Mouse (Mus musculus): ENCODE measurements around the gene Tmc3. TPM values are rescaled to one million over a fixed set of nuclear protein-coding genes. Genes with fewer than 3 reads are reported as not detected.

The Tmc3 gene
- total RNA-seq, 1 experiment: 0.80 TPM

DNA sequence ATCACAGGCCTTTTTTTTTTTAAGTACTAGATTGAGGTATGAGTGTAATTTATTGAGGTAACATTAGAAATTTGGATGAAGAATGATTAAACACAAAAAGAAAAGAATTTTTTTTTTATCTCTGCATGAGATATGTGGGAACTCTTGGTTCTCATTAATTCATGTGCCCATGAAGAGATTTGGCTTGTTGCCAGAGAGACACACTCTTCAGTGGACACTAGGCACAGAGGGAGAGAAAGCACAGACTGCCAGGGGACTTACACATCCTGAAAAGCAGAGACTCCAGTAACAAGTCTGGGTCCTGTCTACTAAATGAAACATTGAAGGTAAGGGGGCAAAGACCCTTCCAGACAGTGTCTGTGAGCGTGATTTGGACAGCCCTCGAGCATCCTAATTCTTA, 51.0 kb downstream of the Tmc3 start:
- no peak overlapping the region for H3K4me3 ChIP-seq (ENCODE audit: insufficient read depth in 1 of 2, low read depth in 1 of 2, low read length in 2 of 2, poor library complexity in 1 of 2, severe bottlenecking in 1 of 2)
- peaks cover 14% of the 10 kb centered on the region for H3K36me3 ChIP-seq (ENCODE audit: control insufficient read depth, insufficient read depth, low read length, poor library complexity, severe bottlenecking)
- no peak for TF ChIP-seq ZNF384 (IDR thresholded peaks at IDR 0.05; ENCODE audit: low read depth, low read length)
- H3K9me3 ChIP-seq (ENCODE audit: control insufficient read depth, insufficient read depth, low read depth, low read length): no peaks in the 10 kb centered on the region
- peaks cover 0 to 2% of the 10 kb centered on the region in 2 experiments; a peak in 2 of 4 replicates for H3K4me1 ChIP-seq (ENCODE audit: control insufficient read depth in 2 of 2, insufficient read depth in 2 of 2, low read length in 2 of 2, poor library complexity in 1 of 2)
- in situ Hi-C loops (cut with MboI; ENCODE audit: low sequenced_read_pairs in 2 of 2, unreplicated experiment in 2 of 2): no loop called here
- H3K27ac ChIP-seq (ENCODE audit: insufficient read depth, low read depth, low read length, poor library complexity, severe bottlenecking): no peak overlapping the region
- no peak overlapping the region for H3K9ac ChIP-seq (ENCODE audit: insufficient read depth, low read depth, low read length, poor library complexity, severe bottlenecking)
- no peak for DNase-seq (ENCODE audit: low read depth, low spot score)

DNA sequence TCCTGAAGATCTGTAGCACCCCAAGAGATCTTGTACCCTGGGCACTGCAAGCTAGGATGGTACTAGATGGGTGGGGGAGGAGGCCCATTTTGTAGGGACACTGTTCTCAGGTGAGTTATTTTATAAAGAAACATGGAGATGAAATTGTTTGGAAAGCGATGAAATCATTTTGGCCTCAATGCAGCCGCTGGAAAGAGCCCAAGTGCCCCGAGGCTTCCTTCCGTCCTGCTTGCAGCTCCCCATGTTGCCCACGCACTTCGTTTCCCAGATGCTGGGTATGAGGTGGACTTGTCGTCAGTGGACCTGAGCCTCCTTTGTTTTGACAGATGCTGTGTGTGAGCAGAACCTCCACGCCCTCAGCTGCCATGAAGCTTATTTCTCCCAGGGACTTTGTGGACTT, 51.7 kb downstream of the Tmc3 start:
- DNase-seq (ENCODE audit: low read depth, low spot score): no peak
- no peak overlapping the region for H3K4me3 ChIP-seq (ENCODE audit: insufficient read depth in 1 of 2, low read depth in 1 of 2, low read length in 2 of 2, poor library complexity in 1 of 2, severe bottlenecking in 1 of 2)
- H3K27ac ChIP-seq (ENCODE audit: insufficient read depth, low read depth, low read length, poor library complexity, severe bottlenecking): no peak overlapping the region
- in situ Hi-C loops (cut with MboI; ENCODE audit: low sequenced_read_pairs in 2 of 2, unreplicated experiment in 2 of 2): no loop called here
- H3K9me3 ChIP-seq (ENCODE audit: control insufficient read depth, insufficient read depth, low read depth, low read length): no peaks in the 10 kb centered on the region
- peaks cover 17% of the 10 kb centered on the region for H3K36me3 ChIP-seq (ENCODE audit: control insufficient read depth, insufficient read depth, low read length, poor library complexity, severe bottlenecking)
- peaks cover 0 to 2% of the 10 kb centered on the region in 2 experiments; a peak in 2 of 4 replicates for H3K4me1 ChIP-seq (ENCODE audit: control insufficient read depth in 2 of 2, insufficient read depth in 2 of 2, low read length in 2 of 2, poor library complexity in 1 of 2)
- TF ChIP-seq ZNF384 (IDR thresholded peaks at IDR 0.05; ENCODE audit: low read depth, low read length): no peak
- TF ChIP-seq HCFC1 (IDR thresholded peaks at IDR 0.05; ENCODE audit: borderline replicate concordance, insufficient read depth, low read length): no peak
- no peak for TF ChIP-seq ZC3H11A (IDR thresholded peaks at IDR 0.05; ENCODE audit: borderline replicate concordance, low read depth, low read length)
- TF ChIP-seq CHD2 (IDR thresholded peaks at IDR 0.05; ENCODE audit: low read depth, low read length): no peak
- no peak for TF ChIP-seq MAFK (IDR thresholded peaks at IDR 0.05; ENCODE audit: insufficient read depth, low read depth, low read length)
- no peak overlapping the region for H3K9ac ChIP-seq (ENCODE audit: insufficient read depth, low read depth, low read length, poor library complexity, severe bottlenecking)

DNA sequence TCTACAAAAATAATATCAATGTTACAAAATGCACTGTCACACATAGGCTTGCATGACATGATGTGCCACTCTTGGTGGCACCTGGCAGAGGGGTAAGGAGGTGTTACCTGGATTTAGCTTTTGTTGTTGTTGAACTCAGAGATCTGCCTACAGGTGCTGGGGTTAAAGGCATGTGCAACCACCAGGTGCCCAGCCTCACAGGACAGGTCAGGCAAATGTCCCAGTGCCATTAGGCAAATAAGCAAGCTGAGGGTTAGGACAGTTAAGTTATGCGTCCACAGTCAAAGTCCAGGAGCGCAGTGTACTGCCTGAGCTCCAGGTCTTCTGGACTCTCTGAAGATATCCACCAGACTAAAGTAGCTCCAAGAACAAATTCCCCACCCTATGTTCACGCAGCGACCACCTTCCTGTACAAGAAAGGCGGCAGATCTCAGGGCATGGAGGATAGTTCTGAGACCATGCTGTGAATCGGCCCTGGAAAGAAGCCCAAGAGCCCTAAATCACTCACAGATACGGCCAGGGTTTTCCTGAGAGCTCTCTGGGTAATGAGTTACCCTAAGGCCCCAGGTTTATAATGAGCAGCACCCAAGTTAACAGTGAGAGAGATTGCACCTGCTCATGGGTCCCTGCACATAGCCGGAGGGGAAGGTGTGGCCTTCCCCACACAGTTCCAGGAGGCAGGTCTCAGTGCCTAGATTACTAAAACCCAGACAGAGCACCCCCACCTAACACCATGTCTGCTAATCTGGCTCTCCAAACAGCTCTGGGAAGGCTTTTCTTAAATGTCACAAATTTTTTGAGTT, 53.3 kb downstream of the Tmc3 start:
- no peak for DNase-seq (ENCODE audit: low read depth, low spot score)
- Histone ChIP-seq H3K9me3 (ENCODE audit: control insufficient read depth, insufficient read depth, low read depth, low read length) (no peaks in the 10 kb centered on the region), H3K36me3 (ENCODE audit: control insufficient read depth, insufficient read depth, low read length, poor library complexity, severe bottlenecking) (peaks cover 17% of the 10 kb centered on the region), H3K4me3 (ENCODE audit: insufficient read depth in 1 of 2, low read depth in 1 of 2, low read length in 2 of 2, poor library complexity in 1 of 2, severe bottlenecking in 1 of 2) (no peak overlapping the region), H3K9ac (ENCODE audit: insufficient read depth, low read depth, low read length, poor library complexity, severe bottlenecking) (no peak overlapping the region), H3K27ac (ENCODE audit: insufficient read depth, low read depth, low read length, poor library complexity, severe bottlenecking) (no peak overlapping the region), H3K4me1 (ENCODE audit: control insufficient read depth in 2 of 2, insufficient read depth in 2 of 2, low read length in 2 of 2, poor library complexity in 1 of 2) (no peaks in the 10 kb centered on the region; a peak in 1 of 4 replicates)
- in situ Hi-C loops (cut with MboI; ENCODE audit: low sequenced_read_pairs in 2 of 2, unreplicated experiment in 2 of 2): no loop called here
- no peak for TF ChIP-seq HCFC1 (IDR thresholded peaks at IDR 0.05; ENCODE audit: borderline replicate concordance, insufficient read depth, low read length)
- no peak for TF ChIP-seq ZC3H11A (IDR thresholded peaks at IDR 0.05; ENCODE audit: borderline replicate concordance, low read depth, low read length)
- no peak for TF ChIP-seq CHD2 (IDR thresholded peaks at IDR 0.05; ENCODE audit: low read depth, low read length)
- TF ChIP-seq MAFK (IDR thresholded peaks at IDR 0.05; ENCODE audit: insufficient read depth, low read depth, low read length): no peak
- no peak for TF ChIP-seq ZNF384 (IDR thresholded peaks at IDR 0.05; ENCODE audit: low read depth, low read length)

- Histone ChIP-seq H3K4me1 (ENCODE audit: control insufficient read depth in 2 of 2, insufficient read depth in 2 of 2, low read length in 2 of 2, poor library complexity in 1 of 2) (no peaks in the 10 kb centered on the region), H3K36me3 (ENCODE audit: control insufficient read depth, insufficient read depth, low read length, poor library complexity, severe bottlenecking) (peaks cover 17% of the 10 kb centered on the region), H3K4me3 (ENCODE audit: insufficient read depth in 1 of 2, low read depth in 1 of 2, low read length in 2 of 2, poor library complexity in 1 of 2, severe bottlenecking in 1 of 2) (no peak overlapping the region), H3K27ac (ENCODE audit: insufficient read depth, low read depth, low read length, poor library complexity, severe bottlenecking) (no peak overlapping the region), H3K9me3 (ENCODE audit: control insufficient read depth, insufficient read depth, low read depth, low read length) (no peaks in the 10 kb centered on the region), H3K9ac (ENCODE audit: insufficient read depth, low read depth, low read length, poor library complexity, severe bottlenecking) (no peak overlapping the region)
- in situ Hi-C loops (cut with MboI; ENCODE audit: low sequenced_read_pairs in 2 of 2, unreplicated experiment in 2 of 2): no loop called here
- TF ChIP-seq HCFC1 (IDR thresholded peaks at IDR 0.05; ENCODE audit: borderline replicate concordance, insufficient read depth, low read length): no peak
- no peak for TF ChIP-seq CHD2 (IDR thresholded peaks at IDR 0.05; ENCODE audit: low read depth, low read length)
- no peak for TF ChIP-seq ZC3H11A (IDR thresholded peaks at IDR 0.05; ENCODE audit: borderline replicate concordance, low read depth, low read length)
- TF ChIP-seq ZNF384 (IDR thresholded peaks at IDR 0.05; ENCODE audit: low read depth, low read length): no peak
- TF ChIP-seq MAFK (IDR thresholded peaks at IDR 0.05; ENCODE audit: insufficient read depth, low read depth, low read length): no peak
- no peak for DNase-seq (ENCODE audit: low read depth, low spot score)
These were observed 54.4 kb downstream of the Tmc3 start for GRCm38 (mm10) chr7:83639084-83639483.
